Mouse (Mus musculus) right cerebral cortex, postnatal 14 days (tissue): Measurements from ENCODE around the gene Mgat4d.
"Not testable (repeated sequence)": the region's sequence is repeated elsewhere in the genome, so short reads cannot be mapped to it uniquely, and the experiment has no call there.

Experiments
- DNase-seq: peaks from one replicate; pipeline ENCODE4 v3.0.0; 2022

Gene Mgat4d

GRCm38 (mm10) chr8:83348263-83348662 lies at the start of gene Mgat4d:
Gene Mgat4d, plus strand, starts transcription at chr8:83348471.
- DNase-seq: no peak

- DNase-seq: no peak
Measured at GRCm38 (mm10) chr8:83300135-83300534, 48.1 kb upstream of the Mgat4d start.

- no peak for DNase-seq
Measured at GRCm38 (mm10) chr8:83304946-83305345, 43.3 kb upstream of the Mgat4d start.

- no peak for DNase-seq
Measured at GRCm38 (mm10) chr8:83309836-83310235, 38.4 kb upstream of the Mgat4d start.

GRCm38 (mm10) chr8:83315084-83315483 lies 33.2 kb upstream of the Mgat4d start:
- not testable (repeated sequence) for DNase-seq

GRCm38 (mm10) chr8:83315691-83316090 lies 32.6 kb upstream of the Mgat4d start:
- no peak for DNase-seq

- DNase-seq: no peak
Measured at GRCm38 (mm10) chr8:83320543-83320942, 27.7 kb upstream of the Mgat4d start.

GRCm38 (mm10) chr8:83322374-83322773 lies 25.9 kb upstream of the Mgat4d start:
- DNase-seq: no peak

- no peak for DNase-seq
Measured at GRCm38 (mm10) chr8:83323056-83323455, 25.2 kb upstream of the Mgat4d start.

- DNase-seq: no peak
Measured at GRCm38 (mm10) chr8:83327889-83328288, 20.4 kb upstream of the Mgat4d start.

- peak; percentile 21 for DNase-seq
Measured at GRCm38 (mm10) chr8:83331567-83331898, 16.7 kb upstream of the Mgat4d start.

GRCm38 (mm10) chr8:83331899-83332697 lies 16.2 kb upstream of the Mgat4d start, which contains the start of gene Elmod2:
Gene Elmod2, minus strand, starts transcription at chr8:83332486.
- peak; percentile 100 for DNase-seq

- no peak for DNase-seq
Measured at GRCm38 (mm10) chr8:83332864-83333263, 15.4 kb upstream of the Mgat4d start.

- DNase-seq: no peak
Measured at GRCm38 (mm10) chr8:83342076-83342475, 6.2 kb upstream of the Mgat4d start.

- no peak for DNase-seq
Measured at GRCm38 (mm10) chr8:83342693-83343092, 5.6 kb upstream of the Mgat4d start.

GRCm38 (mm10) chr8:83351315-83351714 lies 3.0 kb downstream of the Mgat4d start:
- DNase-seq: no peak

- DNase-seq: no peak
Measured at GRCm38 (mm10) chr8:83363156-83363769, 15.0 kb downstream of the Mgat4d start.

- no peak for DNase-seq
Measured at GRCm38 (mm10) chr8:83377231-83377630, 29.0 kb downstream of the Mgat4d start.

GRCm38 (mm10) chr8:83380141-83380540 lies 31.9 kb downstream of the Mgat4d start:
- no peak for DNase-seq

- DNase-seq: no peak
Measured at GRCm38 (mm10) chr8:83381016-83381415, 32.7 kb downstream of the Mgat4d start.

GRCm38 (mm10) chr8:83382850-83383249 lies 34.6 kb downstream of the Mgat4d start:
- DNase-seq: no peak

- DNase-seq: peak; percentile 75
Measured at GRCm38 (mm10) chr8:83389316-83390005, 41.2 kb downstream of the Mgat4d start, which contains the start of gene Clgn. Gene Clgn, plus strand, starts transcription at chr8:83389867.

GRCm38 (mm10) chr8:83390006-83390701 lies 41.9 kb downstream of the Mgat4d start:
- DNase-seq: no peak
